Mouse (Mus musculus) thymus, postnatal 14 days (tissue): Measurements from ENCODE around the gene Tekt2.

Experiments used
- DNase-seq: peaks from one replicate; pipeline ENCODE4 v3.0.0; 2021

The Tekt2 gene

DNA sequence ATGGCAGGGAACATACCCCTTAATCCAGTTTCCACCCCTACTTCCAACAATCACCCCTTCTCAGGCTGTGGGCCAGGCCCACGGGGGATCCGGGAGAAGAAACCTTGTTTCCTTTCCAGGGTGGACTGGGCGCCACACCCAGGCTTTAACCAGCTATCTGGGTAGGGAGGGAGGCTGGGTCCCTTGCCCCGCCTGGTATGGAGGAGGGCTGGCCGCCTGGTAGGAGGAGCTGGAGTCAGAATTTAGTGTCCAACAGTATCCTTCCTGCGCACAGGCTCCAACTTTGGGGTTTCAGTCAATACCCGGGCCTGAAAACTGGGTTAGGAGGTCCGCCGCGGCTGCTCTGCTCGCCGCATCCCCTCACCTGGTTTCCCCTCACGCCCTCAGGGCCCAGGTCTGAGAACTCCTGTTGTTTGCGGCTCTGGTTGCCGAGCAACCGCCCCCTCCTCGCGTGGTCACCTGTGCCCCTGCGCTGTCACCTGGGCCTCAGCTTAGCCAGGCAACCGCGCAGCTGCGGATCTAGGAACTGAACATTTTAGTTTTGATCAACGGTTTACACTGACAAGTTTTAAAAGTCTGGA is at the start of gene Tekt2:
Gene Tekt2, minus strand, starts transcription at position 408 of the 581 bp plus-strand sequence.
- no peak for DNase-seq

DNA sequence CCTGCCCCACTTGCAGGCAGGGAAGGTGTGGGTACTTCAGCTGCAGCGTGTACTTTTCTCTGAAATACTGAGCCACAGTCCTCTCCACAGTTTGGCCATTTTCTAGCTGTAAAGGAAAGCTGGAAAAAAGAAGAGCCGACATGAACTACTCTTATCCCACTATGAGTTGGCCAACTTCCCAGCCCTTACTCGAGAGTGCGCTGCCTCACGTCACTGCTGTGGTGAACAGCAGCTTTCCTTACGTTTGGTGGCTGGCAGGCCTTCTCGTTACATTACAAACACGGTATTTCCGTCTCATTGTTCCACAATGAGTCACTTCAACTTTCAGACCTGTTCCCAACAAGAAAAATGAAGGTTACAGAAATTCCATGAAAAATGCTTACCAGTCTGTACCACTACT is 46.0 kb upstream of the Tekt2 start:
- no peak for DNase-seq

- no peak for DNase-seq
Measured at GRCm38 (mm10) chr4:126360069-126360468, 34.6 kb upstream of the Tekt2 start.

- no peak for DNase-seq
Measured at GRCm38 (mm10) chr4:126343451-126343850, 18.0 kb upstream of the Tekt2 start.

DNA sequence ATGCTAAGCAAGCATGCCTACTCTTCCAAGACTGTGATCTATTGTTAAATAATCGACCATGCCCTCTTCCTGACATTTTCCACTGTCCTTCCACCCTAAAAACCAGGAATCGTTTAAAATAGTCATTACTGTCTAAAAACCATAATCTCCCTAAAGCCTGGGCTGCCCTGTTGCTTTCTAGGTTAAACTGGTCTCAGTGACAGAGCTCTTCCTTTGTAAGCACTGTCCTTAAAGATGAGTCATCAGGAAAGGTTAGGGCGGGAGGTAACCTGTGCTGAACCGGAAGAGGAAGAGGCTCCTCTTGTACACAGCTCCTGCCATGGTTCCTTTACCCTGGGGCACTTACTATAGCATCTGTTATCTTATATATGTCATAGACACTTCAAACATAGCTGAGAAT is 14.0 kb upstream of the Tekt2 start:
- no peak for DNase-seq

- peak; percentile 41 for DNase-seq
Measured at GRCm38 (mm10) chr4:126332358-126332757, 6.9 kb upstream of the Tekt2 start.

- DNase-seq = no peak
Measured at GRCm38 (mm10) chr4:126331751-126332150, 6.3 kb upstream of the Tekt2 start.

- no peak for DNase-seq
Measured at GRCm38 (mm10) chr4:126330295-126330694, 4.8 kb upstream of the Tekt2 start.

DNA sequence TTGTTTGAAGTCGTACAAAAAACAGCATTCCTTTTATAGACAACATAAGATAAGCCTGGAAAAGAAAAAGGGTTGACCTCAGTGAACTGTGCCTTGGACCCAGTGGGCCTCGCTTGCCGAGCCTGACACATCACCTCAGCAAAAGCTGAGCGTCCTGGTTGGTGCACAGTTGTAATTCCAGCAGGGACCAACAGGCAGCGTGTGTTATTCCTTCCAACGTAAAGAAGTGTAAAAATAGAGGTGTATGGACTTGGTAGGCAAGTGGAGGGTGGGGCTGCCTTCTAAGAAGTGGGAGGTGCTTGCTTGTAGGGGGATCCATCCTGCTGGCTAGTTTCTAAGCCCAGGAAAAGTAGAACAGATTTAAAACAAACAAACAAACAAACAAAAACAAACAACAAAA is 548 bp upstream of the Tekt2 start:
- DNase-seq = no peak

- DNase-seq = no peak
Measured at GRCm38 (mm10) chr4:126324861-126325260, 627 bp downstream of the Tekt2 start.

DNA sequence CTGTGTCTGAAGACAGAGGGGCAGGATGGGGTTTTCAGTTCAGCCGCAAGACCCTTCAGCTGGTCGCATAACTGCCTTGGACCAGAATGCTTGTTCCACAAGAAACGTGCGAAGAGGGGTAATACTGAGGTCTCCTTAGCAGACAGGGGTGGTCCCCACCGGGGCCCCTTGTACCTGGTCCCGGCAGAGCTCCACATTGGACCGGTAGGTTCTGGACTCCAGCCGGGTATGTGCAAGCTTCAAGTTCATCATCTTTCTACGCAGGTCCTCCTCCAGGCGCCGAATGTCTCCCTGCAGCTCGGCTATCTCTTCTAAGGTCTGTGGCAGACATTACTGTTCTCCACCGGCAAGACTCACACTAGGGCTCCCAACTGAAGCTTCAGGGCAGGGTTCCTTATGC is 2.8 kb downstream of the Tekt2 start:
- DNase-seq = no peak

DNA sequence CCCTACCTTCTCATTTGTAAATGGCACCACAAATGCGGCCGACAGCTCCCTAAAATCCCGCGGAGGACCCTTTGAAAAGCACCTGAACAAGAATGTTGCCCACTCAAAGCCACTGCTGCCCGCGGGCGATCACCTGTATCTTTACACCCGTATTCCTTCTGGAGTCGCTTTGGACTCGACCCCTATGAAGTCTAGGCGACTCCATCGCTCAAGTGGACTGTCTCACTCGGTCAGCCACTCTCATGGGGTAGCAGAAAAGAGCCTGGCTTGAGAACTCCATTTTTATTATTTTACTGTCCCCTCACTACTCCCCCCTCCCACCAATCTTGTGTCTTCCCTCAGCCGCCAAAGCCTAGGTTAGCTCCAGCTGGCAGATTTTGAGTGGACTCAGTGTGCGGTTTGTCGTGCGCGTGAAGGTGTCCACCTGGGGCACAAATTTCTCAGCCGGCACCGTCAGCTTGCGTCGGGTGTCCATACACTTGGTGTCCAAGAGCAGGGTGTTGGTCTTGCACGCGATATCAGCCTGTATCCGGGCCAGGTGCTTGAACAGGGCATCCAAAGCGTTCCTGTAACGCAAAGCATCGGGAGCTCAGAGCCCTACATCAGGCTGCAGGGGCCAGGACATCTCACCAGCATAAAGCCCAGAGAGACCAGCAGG is 3.5 kb downstream of the Tekt2 start:
- no peak for DNase-seq

GRCm38 (mm10) chr4:126321111-126321853 is 4.2 kb downstream of the Tekt2 start, which contains the start of gene Adprhl2:
Gene Adprhl2 (minus strand): TSS chr4:126321703.
- DNase-seq = peak; percentile 100

GRCm38 (mm10) chr4:126319806-126320205 is 5.7 kb downstream of the Tekt2 start:
- DNase-seq = no peak

- no peak for DNase-seq
Measured at GRCm38 (mm10) chr4:126316443-126317040, 8.9 kb downstream of the Tekt2 start.

DNA sequence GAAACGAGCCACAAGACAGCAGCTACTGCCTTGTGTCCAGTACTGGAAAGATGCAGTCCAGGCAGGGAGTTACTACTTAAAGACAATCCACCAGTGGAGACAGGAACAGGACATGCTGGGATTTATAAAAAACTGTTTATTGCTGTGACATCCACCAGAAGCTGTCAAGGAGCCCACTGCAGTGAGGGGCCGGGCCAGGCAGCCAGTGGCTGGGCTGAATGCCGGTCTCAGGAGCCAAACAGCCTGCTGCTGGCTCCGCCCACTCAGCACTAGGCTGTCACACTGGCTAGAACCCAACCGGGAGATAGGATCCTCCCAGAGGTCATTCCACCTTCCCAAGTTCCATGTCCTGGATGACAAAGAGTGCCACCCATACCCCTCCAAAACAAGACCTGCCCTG is 9.6 kb downstream of the Tekt2 start:
- DNase-seq = no peak

DNA sequence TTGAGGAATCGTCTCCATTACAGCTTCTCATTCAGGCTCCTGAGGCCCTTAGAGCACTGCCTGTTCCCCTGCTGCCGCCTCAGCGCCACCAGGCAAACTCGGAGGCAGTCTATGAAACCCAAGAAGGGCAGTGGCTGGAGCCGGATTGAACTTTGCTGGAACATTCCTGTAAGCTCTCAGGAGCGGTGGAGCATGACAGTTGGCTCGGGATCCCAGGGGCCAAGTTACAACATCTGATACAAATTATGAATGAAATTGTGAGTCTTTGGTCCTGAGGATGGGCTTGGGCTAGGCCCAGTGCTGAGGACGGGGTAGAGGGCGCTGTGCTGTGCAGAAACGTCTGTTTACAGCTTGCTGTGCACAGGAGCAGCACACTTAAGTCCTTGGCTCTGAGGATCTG is 11.1 kb downstream of the Tekt2 start:
- no peak for DNase-seq

DNA sequence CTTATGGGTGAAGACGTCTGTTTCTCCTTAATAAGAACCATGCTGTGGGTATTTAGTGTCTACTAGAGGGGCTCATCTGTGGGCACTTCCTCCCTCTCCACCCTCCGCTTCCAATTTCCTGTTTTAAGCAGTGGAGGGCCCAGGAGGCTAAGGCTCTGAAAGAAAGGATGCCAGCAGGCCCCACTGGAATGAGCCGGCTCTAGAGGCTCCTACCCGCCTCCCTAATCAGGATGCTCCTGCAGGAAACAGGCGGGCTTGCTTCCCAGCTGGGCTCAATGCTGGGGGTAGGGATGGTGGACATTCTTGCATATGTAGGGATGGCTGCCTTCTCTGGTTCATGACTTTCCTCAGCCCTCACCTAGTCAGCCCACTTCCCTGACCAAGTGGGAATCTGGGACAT is 12.3 kb downstream of the Tekt2 start:
- no peak for DNase-seq

DNA sequence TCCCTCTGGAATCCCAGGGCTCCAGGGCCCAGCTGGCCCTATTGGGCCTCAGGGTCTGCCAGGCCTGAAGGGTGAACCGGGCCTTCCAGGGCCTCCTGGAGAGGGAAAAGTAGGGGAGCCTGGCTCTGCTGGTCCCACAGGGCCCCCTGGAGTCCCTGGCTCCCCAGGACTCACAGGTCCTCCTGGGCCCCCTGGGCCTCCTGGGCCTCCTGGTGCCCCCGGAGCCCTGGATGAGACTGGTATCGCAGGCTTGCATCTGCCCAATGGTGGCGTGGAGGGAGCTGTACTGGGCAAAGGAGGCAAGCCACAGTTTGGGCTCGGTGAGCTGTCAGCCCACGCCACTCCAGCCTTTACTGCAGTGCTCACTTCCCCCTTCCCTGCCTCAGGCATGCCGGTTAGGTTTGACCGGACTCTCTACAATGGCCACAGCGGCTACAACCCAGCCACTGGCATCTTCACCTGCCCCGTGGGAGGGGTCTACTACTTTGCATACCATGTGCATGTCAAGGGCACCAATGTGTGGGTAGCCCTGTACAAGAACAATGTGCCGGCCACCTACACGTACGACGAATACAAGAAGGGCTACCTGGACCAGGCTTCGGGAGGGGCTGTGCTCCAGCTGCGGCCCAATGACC is 13.8 kb downstream of the Tekt2 start:
- no peak for DNase-seq

- DNase-seq = no peak
Measured at GRCm38 (mm10) chr4:126310344-126310743, 15.1 kb downstream of the Tekt2 start.

GRCm38 (mm10) chr4:126309922-126310309 is 15.6 kb downstream of the Tekt2 start:
- DNase-seq = peak; percentile 86

DNA sequence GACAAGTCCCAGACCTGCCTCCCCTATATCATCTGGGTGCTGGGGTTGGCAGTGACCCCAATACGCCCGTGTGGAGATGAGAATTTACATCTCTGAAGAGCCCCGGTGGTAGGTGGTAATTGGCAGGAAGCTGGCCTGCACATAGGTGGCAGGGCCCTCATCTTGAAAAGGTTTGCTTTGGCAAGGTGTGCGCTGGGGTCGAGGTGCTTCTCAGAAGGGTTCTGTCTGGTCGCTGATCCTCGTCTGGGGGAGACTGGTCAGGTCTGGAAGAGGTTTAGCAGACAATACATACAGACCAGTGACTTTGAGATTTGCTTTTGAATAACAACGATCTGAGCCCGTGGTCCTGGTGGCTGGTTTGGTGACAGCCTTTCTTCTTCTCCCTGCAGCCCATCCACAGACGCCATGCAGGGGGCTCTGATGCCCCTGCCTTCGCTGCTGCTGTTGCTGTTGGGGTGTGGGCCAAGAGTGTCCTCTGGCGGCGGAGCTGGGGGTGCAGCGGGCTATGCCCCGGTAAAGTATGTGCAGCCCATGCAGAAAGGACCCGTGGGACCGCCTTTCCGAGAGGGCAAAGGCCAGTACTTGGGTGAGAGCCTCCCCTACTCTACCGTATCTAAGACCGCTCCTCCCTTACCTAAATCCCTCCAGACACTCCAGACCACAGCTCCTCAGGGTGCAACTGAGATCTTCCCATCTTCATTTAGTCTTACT is 16.1 kb downstream of the Tekt2 start:
- peak; percentile 45 for DNase-seq

GRCm38 (mm10) chr4:126306827-126307226 is 18.7 kb downstream of the Tekt2 start:
- no peak for DNase-seq
